Mouse (Mus musculus) embryo, embryonic 10.5 days (tissue): ENCODE data around the gene Mob3b.

Experiments
- DNase-seq: peaks from one replicate; pipeline ENCODE4 v3.0.0-alpha.2; 2015; ENCODE audit warnings: low spot score

The Mob3b gene

DNA sequence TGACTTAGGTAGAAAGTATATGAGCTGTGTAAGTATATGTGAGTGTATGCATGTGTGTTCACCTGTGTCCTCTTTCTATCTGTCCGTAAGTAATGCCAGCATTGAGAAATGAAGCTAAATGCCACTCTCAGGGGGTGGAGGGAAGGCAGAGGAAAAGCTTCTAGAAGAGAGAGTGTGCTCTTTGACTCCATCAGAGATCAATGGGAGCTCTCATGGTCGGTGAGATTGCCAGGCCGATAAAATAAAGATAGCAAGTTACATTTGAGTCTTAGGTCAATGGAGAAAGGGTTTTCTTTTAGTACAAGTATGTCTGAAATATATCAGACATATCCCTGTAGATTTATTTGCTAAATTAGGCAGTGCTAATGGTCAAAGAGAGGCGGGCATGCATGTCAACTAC lies 9.0 kb downstream of the Mob3b start:
- no peak for DNase-seq

DNA sequence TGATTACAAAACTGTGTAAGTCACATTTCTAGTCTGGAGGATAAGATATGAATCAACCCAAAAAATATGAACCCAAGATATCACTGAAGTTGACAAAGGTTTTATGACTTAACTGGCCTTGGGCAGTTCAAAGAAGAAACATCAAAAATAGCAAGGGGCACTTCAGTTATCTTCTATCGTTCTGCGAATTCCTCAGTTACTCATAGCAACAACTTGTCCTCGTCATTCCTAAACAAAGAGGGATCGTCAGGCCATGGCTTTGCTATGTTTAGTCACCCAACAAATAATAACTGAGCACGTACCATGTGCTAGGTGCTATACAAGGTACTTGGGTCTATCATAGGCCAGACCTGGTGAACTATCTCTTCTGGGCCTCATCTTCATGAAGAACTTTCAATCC lies 10.7 kb downstream of the Mob3b start:
- DNase-seq: no peak

DNA sequence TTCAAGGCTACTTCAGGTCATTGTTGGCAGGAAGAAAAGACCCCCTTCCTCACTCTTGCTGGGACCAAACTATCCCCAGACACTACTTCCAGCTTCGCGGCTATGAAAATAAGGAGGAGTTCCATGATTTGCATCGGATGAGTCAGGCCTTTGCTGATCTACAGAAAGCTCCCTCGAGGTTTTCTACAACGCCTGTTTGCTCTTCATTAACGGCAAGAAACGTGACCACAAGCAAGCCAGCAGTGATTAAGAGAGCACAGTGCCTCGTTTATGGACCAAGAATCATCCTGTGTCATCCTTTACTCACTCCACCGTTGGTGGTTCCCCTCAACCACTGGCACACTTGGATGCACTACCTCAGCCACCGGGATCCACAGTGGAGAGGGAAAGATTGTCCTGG lies 11.6 kb downstream of the Mob3b start:
- no peak for DNase-seq

DNA sequence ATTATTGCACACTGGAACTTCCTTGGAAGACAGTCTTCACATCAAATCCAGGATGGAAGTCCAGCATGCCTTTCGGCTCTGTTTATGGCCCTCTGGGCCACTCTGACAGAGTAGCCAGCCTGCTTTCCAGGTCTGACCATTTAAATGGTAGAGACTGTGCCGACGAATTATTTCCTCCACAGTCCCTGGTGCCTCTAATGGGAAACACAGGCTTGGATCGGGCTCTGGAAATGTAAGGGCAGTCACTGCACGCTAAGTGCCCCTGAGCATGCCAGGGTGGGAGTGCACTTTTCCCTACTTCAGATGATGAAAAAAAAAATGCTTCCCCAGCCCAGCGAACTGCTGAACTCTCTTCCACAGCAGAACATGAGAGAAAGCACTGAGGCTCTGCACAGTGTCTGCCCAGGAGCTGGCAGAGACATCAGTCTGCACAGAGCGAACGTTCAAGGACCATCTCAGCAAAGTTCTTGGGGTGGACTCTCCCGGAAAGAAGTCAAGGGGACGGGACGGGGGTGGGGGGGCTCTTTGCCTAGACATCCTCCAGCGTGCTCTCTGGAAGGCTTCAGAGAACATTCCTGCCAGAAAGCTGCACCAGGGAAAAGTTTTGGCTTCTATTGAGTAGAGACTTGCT lies 13.7 kb downstream of the Mob3b start:
- DNase-seq: no peak

GRCm38 (mm10) chr4:35140317-35140716 lies 17.0 kb downstream of the Mob3b start:
- DNase-seq: no peak

GRCm38 (mm10) chr4:35138077-35138476 lies 19.2 kb downstream of the Mob3b start:
- DNase-seq: no peak

DNA sequence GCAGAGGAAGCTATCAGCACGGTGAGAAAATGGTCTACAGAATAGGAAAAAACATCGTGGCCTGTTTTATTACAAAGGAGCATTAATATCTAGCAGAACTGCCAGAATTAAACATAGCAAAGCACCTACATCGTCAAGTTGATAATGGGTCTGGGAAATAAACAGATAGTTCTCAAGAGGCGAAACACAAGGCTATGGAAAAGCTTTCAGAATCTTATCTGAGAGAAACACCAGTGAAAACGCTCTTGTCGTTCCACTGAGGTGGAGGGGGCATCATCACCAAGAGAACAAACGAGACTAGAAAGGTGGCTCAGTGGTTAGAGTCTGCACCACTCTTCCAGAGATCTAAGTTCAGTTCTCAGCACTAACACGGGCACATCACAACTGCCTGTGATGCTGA lies 20.3 kb downstream of the Mob3b start:
- DNase-seq: no peak

DNA sequence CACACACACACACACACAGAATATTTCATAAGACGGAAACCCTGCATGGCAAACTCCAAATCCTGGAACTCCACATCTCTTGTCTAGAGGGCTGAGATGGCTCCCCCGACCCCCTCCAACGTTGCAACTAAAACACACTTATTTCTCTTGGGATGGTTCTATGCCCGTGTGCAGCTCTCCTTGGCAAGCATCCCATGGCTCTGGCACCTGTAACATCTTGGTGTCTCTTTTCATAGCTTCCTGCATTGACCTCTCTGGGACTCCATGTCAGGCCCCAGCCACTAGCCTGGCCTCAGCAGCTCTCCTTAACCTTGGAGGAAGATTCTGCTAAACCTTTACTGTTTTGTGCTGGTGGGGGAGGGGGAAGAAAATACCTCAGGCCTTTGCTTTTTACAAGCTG lies 21.5 kb downstream of the Mob3b start:
- no peak for DNase-seq

GRCm38 (mm10) chr4:35134846-35135611 lies 22.3 kb downstream of the Mob3b start:
- no peak for DNase-seq

DNA sequence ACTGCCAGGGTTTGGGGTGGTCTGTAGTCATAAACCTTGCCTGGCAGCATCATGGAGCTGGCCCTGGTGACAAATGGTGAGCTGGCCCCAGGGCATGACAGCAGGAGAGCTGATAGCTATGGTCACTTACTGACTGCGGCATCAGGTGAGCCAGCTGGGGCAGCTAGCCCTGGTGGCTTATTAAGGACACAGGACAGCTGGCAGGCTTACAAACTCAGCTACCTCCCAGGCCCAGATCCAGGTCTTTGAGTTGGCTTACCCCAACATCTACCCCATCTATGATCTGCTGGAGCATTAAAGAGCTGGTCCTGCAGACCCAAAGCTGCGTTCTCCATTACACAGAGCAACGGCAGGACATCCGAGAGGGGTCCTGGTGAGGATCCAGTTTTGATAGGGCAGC lies 23.9 kb downstream of the Mob3b start:
- no peak for DNase-seq

- DNase-seq: no peak
Measured at GRCm38 (mm10) chr4:35131592-35131991, 25.7 kb downstream of the Mob3b start.

- DNase-seq: no peak
Measured at GRCm38 (mm10) chr4:35130411-35130948, 26.8 kb downstream of the Mob3b start.

- DNase-seq: no peak
Measured at GRCm38 (mm10) chr4:35127759-35128158, 29.5 kb downstream of the Mob3b start.

GRCm38 (mm10) chr4:35126776-35127175 lies 30.5 kb downstream of the Mob3b start:
- peak; percentile 59 for DNase-seq

GRCm38 (mm10) chr4:35125299-35125777 lies 31.9 kb downstream of the Mob3b start:
- DNase-seq: peak; percentile 76

DNA sequence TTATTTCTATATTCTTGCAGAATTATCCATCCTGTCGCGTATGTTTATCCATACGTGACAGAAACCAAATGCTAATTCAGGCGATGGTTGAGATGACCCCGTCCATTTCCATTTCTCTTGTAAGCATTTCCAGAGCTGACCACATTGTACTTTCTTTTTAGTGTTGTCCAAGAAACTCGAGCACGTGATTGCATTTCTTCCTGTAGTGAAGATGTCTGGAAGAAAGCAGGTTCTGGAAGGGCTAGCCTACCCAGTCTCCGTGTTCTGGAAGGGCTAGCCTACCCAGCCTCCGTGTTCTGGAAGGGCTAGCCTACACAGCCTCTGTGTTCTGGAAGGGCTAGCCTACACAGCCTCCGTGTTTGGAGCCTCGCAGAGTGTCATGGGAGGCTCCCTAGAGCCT lies 33.3 kb downstream of the Mob3b start:
- DNase-seq: no peak

DNA sequence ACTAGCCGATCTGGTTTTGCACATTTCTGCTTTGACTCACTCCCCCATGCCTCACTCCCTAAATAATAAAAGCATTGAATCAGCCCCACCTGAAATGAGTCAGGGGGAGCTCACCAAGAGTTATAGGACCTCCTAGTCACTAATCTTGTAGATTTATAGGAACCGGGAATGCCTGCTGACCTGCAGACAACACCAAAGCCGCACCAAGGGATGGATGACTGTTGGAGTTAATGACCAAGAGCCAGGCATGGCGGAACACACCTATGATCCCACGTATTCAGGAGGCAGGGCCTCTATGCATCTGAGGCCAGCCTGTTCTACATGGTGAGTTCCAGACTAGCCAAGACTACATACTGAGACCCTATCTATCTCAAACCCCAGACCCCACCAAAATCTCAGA lies 34.2 kb downstream of the Mob3b start:
- DNase-seq: no peak

DNA sequence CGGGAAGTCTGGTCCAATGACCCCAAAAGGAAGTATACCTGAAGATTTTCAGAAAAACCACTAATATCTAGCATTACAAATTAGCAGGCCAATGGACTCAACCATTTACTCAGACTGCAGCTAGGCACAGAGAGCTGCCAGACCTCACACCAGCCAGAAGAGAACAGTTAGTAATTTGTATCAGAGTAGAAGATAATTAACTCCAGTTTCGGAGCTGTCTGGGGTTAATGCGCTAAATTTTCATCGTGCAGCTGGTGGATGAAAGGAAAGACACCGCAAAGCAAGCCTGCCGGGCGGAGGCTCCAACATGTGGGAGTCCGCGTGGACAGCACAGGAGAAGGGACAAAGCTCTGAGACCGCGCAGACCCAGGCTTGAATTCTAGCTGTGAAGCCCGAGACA lies 36.2 kb downstream of the Mob3b start:
- DNase-seq: peak; percentile 58

DNA sequence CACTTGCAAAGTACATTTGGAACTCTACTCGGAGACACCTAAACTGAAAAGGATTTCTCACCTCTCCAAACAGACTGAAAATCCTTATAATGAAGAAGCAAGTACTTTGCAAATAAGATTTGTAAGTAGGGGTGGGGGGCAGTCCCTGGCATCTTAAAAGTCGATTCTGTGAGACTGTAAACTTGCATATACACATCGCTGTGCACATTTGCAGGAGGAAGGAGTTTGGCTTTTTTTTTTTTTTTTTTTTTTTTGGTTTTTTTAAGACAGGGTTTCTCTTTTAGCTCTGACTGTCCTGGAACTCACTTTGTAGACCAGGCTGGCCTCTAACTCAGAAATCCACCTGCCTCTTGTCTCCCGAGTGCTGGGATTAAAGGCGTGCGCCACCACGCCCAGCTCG lies 36.7 kb downstream of the Mob3b start:
- DNase-seq: no peak

GRCm38 (mm10) chr4:35120159-35120558 lies 37.1 kb downstream of the Mob3b start:
- no peak for DNase-seq

DNA sequence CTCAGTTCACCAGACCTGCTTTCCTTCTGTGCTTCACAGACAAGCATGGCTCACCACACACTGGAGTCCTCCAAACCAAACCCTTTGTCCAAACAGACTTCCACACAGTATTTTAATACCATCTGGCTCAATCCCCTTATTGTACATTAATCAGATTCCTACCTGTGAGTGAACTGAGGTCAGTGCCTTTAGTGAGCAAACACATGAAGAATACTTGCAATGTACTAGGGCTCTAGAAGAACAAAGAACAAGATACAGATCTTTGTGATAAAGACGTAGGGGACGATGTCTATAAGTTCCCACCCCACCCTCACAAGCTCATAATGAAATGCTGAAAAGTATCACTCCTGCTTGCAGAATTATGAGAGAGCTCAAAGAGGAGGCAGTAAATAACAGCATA lies 38.4 kb downstream of the Mob3b start:
- no peak for DNase-seq

- no peak for DNase-seq
Measured at GRCm38 (mm10) chr4:35117144-35117543, 40.1 kb downstream of the Mob3b start.

DNA sequence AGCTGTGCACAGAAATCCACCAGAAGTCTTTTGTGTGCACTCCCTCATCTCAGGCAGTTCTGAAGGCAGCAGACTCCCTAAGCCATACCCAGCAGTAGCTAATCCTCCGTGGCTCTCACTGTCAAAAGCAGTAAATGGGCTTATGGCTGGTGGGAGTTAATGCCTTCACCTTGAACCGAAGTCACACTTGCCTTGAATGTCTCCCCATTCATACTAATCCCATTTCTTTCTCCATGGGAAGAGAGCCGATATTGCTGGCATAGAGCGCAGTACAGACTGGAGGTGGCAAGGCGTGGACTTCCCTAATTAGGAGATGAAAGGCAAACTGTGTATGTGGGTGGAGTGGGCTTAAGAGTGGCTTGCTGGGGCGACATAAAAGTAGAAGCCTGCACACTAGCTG lies 41.4 kb downstream of the Mob3b start:
- DNase-seq: no peak

GRCm38 (mm10) chr4:35114950-35115349 lies 42.3 kb downstream of the Mob3b start:
- no peak for DNase-seq
